Mouse (Mus musculus): ENCODE data around the gene Ahsa2.
"Not testable (repeated sequence)": the region's sequence is repeated elsewhere in the genome, so short reads cannot be mapped to it uniquely, and the experiment has no call there.

Ahsa2 gene

DNA sequence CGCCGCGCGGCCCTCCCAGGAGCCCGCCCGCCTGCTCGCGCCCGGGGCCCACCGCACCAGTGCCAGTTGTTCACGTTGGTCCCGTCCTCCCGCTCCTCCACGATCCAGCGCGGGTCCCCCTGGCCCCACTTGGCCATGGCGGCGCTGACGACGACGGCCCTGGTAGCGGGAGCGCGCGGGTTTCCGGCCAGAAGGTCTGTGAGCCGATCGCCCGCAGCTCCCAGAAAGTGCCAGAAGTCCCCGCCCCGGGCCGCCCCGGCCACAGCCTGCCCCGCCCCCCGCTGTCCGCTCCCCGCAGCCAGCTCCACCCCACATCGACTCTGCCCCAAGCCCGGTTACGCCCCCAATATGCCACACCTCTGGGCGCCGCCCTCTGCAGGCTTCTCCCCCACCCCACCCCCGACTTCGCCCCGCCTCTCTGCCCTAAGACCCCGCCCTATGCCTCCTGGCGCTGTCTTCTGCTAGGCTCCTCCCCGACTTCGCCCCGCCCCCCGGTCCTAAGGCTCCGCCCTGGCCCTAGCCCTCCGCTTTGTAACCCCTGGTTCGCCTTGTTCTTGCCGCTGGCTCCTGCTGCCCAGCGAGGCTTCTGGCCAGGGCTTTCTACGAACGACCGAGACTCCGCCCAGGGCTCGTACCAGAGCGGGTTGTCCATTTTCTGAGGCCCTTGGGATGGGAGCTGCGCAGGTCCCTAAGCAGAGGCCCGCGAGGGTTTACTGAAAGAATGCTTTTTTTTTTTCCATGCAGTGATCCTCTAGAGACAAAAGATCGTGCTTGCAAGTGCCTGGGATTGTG, at the start of gene Ahsa2:
Ahsa2 (minus strand) TSS at position 313 of the 792 bp plus-strand sequence.
- peak; percentile 100 for DNase-seq

DNA sequence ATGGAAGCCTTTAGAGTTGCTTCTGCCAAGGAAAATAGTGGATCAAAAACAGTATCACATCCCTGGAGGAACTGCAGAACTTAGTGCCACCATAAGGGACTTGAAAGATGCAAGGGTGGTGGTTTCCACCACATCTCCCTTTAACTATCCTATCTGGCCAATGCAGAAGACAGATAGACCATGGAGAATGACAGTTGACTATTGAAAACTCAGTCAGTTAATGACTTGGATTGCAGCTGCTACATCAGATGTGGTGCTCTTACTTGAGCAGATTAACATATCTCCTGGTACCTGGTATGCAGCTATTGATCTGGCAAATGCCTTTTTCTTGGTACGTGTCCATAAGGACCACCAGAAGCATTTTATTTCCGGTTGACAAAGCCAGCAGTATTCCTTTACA, 39.6 kb upstream of the Ahsa2 start:
- peak; percentile 0 for DNase-seq

DNA sequence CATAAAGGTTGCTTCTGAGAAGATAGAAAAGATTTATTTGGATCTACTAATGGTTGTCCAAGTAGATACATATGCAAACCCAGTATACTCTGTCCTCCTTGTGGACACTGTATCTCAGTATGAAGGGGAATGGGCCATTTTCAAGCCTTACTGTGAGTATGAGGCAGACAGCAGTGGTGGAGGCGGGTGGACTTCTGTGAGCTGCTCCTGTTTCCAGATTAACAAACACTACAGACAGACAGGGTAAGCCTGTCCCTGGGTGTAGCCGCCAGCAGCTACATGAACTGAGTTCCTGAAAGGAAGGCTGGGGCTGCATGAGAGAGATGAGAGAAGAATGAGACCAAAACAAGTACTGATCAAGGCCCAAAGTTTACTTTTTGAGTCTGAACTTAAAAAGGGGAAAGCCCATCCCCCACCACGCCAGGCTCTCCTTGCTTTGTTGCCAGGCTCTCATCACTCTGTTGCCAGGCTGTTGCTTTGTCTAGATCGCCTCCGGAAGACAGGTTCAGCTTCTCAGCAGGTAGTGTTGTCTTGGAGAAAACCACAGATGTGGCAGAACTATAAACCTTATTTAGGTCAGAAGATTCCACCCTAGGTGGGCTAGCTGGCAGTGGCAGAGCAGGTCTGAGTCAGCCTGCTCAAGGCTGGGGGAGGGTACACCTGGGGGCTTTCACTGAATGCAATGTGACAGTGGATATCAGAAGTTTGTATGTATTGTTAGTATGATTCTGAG, 22.8 kb upstream of the Ahsa2 start, which contains the start of gene 1700093K21Rik:
1700093K21Rik (minus strand) TSS at position 683 of the 733 bp plus-strand sequence.
- peak; percentile 45 for DNase-seq

GRCm38 (mm10) chr11:23518981-23519380, 21.2 kb upstream of the Ahsa2 start:
- peak; percentile 74 for DNase-seq

GRCm38 (mm10) chr11:23515315-23515714, 17.5 kb upstream of the Ahsa2 start:
- no peak for DNase-seq

- not testable (repeated sequence) for DNase-seq
Observed at GRCm38 (mm10) chr11:23514785-23515184, 17.0 kb upstream of the Ahsa2 start.

- peak; percentile 1 for DNase-seq
Observed at GRCm38 (mm10) chr11:23504801-23505200, 7.0 kb upstream of the Ahsa2 start.

GRCm38 (mm10) chr11:23498609-23499008, 779 bp upstream of the Ahsa2 start:
- no peak for DNase-seq

DNA sequence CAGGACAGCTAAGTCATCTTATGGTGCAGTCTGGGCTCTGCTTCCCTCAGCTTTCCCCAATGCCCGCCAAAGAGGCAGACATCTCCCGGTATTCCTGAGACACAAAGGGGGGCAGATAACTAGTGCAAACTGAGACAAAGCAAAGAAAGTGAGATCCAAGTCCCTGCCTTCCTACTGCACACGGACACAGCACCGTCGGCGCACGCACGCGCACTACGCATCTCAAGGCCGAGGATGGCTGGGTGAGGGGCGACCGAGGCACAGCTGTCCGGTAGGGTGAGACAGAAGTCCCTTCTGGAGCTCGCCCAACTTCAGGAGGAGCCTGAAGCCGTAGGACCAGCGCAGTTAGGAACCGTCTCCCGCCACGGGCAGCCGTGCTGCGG, 504 bp downstream of the Ahsa2 start:
- DNase-seq: no peak

DNA sequence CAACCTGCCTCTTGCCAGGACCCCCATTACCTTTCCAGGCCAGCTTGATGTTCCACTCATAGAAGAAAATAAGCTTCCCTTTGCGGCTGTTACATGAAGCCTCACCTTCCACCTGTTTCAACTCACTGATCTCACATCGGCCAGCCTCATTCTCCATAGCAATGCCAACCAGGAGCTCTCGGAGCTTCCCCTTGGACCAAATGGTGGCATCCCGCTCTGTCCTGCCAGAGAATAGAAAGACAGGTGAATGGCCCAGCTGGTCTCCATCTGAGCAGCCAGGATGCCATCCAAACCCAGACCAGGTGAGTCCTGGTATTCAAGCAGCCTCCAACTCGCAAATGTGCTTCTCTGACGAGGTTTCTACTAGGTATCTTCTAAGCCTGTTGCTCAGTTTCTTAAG, 1.2 kb downstream of the Ahsa2 start:
- DNase-seq: peak; percentile 93

- DNase-seq: peak; percentile 71
Observed at GRCm38 (mm10) chr11:23495231-23495630, 2.6 kb downstream of the Ahsa2 start.

- peak; percentile 56 for DNase-seq
Observed at GRCm38 (mm10) chr11:23492048-23492790, 5.6 kb downstream of the Ahsa2 start.

GRCm38 (mm10) chr11:23489955-23490354, 7.9 kb downstream of the Ahsa2 start:
- DNase-seq: peak; percentile 28

GRCm38 (mm10) chr11:23465862-23466261, 32.0 kb downstream of the Ahsa2 start:
- DNase-seq: not testable (repeated sequence)

Measured in heart, adult 11 months (tissue).